Mouse (Mus musculus) ES-E14 (cell line): Measurements from ENCODE around the gene Haus2.

Source experiments
- CHD2 ChIP-seq: IDR thresholded peaks from 2 replicates; pipeline ENCODE4 v1.6.1; 2014; ENCODE audit warnings: mild to moderate bottlenecking, low read depth, low read length, inconsistent platforms
- HCFC1 ChIP-seq: IDR thresholded peaks from 2 replicates; pipeline ENCODE4 v1.6.1; 2012; ENCODE audit warnings: low read length, inconsistent platforms, borderline replicate concordance; ENCODE audit not compliant: insufficient read depth

- TF ChIP-seq HCFC1 (no peak), CHD2 (no peak)
Measured at GRCm38 (mm10) chr2:120656711-120657110, 47.5 kb downstream of the Haus2 start.
